Mouse (Mus musculus) induced T-regulatory cell, adult 2 months (primary cell): Measurements from ENCODE around the gene Cdk2ap1.
"Not testable (repeated sequence)": the region's sequence is repeated elsewhere in the genome, so short reads cannot be mapped to it uniquely, and the experiment has no call there.

Experiments used
- DNase-seq: peaks from one replicate; pipeline ENCODE4 v3.0.0-alpha.2; 2012; ENCODE audit warnings: low read depth

Cdk2ap1 gene

GRCm38 (mm10) chr5:124351604-124352003 is 11.3 kb downstream of the Cdk2ap1 start:
- no peak for DNase-seq

GRCm38 (mm10) chr5:124351111-124351560 is 11.7 kb downstream of the Cdk2ap1 start:
- DNase-seq, result no peak

DNA sequence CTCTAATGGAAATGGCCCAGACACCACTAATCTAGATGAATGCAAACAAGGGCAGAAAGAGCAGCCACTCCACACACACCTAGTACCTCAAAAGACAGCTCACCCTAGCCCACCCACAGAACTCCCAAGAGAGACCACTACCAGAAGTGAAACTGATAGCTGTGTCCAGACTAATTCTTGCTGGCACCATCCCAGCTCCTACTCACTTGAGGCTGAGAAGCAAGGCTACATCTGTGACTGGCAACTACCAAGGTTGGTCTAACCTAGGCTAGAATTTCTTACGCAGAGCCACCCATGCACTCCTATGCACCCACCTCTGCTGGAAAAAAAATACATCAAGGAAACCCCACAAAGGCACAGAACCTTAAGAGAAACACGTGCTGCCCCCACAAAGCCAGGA is 12.5 kb downstream of the Cdk2ap1 start:
- DNase-seq, result no peak

- DNase-seq, result no peak
These were observed 13.7 kb downstream of the Cdk2ap1 start for GRCm38 (mm10) chr5:124349196-124349595.

DNA sequence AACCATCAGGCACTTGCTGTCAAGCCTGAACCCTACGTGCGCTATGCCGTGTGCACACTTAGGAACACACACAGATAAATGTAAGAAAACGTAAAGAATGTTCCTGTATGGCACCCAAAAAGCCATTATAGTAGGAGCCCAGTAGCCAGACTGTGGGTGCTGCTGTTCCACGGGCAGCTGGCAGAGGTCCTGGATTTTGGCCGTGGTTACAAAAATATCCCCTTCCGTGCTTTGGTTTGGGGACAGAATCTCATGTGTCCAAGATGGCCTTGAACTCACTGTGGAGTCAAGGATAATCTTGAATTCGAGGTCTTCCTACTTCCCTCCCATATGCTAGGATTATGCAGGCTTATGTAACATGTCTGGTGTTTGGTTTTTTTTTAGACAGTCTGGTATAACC is 20.0 kb downstream of the Cdk2ap1 start:
- DNase-seq, result no peak

DNA sequence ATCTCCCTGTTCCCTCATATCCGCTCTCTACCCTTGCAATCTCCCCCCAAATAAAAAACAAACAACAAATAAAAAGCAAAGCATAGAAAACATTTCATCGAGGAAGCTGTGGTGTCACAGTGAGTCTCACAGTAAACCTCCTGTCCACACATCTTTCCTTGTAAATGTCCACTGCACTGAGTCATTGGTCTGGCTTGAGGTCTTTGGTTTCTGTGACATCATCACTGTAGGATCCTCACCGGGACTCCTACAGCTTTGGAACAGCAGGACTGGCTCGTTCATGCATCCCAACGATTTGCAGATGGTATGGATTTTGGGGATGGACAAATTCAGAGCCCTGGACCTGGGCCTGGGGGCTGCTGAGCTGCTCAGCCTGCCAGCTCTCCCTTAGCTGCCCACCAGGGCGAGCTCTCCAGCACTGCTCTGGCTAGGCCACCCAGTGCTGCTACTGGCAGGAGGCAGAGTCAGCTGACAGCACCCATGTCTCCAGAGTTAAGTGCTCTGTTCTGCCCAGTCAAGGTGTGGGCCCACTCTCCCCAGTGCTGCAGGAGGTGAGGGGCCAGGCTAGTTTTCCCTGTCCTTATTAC is 21.0 kb downstream of the Cdk2ap1 start:
- not testable (repeated sequence) for DNase-seq

DNA sequence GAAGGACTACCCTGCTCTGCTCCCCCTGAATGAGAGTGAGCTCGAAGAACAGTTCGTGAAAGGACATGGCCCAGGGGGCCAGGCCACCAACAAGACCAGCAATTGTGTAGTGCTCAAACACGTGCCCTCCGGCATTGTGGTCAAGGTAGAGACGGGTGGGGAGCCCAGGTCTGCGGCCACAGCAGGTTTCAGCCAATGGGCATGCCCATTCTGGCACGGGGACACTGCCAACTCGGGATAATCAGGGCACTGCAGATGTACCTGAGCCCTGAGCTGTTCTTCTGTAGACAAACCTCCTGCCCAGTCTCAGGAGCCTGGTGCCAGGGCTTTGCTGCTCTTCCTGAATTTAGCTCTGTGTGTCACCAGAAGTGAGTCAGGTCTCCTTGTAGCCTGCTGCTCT is 24.1 kb downstream of the Cdk2ap1 start:
- no peak for DNase-seq

DNA sequence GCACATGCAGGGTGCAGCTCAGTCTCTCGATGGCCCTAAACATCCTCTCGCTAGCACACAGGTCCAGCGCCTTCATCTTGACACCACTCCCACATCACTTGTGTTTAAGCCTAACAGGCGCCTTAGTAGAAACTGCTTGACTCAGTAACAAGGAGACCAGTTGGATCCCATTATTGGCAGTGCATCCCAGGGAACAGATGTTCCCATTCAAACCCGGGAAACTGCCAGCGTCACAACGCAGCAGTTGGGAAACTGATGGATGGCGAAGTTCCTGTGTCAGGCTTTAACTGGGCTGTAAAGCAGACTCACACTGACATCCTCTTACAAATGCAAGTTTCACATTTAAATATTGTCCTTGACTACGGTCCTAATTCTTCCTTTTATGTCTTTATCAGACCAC is 25.0 kb downstream of the Cdk2ap1 start:
- no peak for DNase-seq

GRCm38 (mm10) chr5:124337103-124337502 is 25.8 kb downstream of the Cdk2ap1 start:
- no peak for DNase-seq

DNA sequence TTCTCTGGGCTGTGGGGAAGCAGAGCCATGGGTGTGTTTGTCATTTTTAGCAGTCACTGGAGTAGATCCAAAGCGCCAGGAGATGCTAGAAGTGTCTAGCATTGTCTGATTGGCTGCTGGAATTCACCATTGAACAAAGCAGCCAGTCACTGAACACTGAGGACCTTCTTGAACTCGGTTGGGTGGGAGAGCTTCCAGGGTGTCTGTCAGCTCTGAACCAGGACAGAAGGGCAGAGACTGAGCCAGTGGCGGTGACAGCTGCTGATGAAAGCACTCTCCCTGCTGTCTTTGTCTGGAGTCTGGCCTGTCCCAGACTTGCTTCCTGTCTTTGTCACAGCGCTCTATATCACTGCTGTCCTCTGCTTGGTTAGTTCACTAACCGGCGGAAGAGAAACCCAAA is 28.5 kb downstream of the Cdk2ap1 start:
- no peak for DNase-seq

GRCm38 (mm10) chr5:124330086-124330485 is 32.8 kb downstream of the Cdk2ap1 start:
- peak; percentile 29 for DNase-seq

- peak; percentile 100 for DNase-seq
These were observed 35.1 kb downstream of the Cdk2ap1 start, which contains the start of the genes Mphosph9 and 2810006K23Rik for GRCm38 (mm10) chr5:124327510-124328364. TSS of gene Mphosph9 (minus strand) at chr5:124327972. TSS of gene 2810006K23Rik (plus strand) at chr5:124328089.

- no peak for DNase-seq
These were observed 36.1 kb downstream of the Cdk2ap1 start for GRCm38 (mm10) chr5:124326829-124327228.

- no peak for DNase-seq
These were observed 45.2 kb downstream of the Cdk2ap1 start for GRCm38 (mm10) chr5:124317648-124318047.

- no peak for DNase-seq
These were observed 46.9 kb downstream of the Cdk2ap1 start for GRCm38 (mm10) chr5:124315941-124316340.

DNA sequence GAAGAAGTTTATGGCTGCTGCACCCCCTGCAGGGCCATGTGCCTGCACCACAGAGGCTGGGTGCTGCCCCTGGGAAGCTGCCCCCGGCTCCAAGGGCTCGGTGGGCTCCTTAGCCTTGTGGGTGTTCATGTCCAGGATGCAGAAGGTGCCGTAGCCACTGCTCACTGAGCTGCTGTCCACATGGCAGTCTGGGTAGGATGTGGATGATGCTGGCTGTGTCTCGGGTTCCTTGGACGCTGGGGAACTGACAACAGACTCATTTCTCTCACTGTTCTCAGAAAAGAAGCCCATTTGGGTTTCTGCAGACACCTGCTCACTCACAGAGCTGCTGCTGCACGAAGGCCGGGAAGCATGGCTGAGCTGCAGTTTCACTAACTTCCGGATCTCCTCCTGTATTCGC is 47.4 kb downstream of the Cdk2ap1 start:
- DNase-seq, result no peak

DNA sequence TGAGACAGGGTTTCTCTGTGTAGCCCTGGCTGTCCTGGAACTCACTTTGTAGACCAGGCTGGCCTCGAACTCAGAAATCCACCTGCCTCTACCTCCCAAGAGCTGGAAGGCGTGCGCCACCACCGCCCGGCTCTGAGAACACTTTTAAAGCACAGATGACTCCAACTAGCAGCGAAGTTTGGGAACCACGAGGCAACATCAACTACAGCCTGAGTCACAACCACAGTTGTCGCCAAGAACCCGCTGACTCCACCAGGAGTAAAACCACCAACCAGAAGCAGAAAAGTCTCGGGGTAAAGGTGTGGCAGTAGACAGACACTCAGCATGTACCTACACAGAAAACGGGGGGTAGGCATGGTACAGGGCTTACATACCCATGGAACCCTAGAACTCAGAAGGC is 52.8 kb downstream of the Cdk2ap1 start:
- DNase-seq, result no peak

DNA sequence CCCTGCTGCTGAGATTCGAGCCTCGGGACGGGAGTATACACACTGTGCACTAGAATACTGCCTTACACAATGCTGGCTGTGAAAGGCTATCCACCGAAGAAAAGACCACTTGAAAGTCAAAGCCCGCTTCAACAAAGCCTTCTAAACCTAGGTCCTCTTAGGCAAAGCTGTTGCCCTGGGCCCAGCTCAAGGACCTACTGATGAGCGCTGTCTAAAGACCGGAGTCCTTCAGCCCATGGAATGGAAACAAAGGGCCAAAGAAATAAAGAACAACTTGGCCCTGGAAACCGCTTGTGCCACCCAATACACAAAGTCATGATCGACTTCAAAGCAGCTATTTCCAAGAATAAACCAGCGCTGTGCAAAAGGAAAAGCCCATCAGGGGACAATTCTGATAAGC is 53.7 kb downstream of the Cdk2ap1 start:
- no peak for DNase-seq

DNA sequence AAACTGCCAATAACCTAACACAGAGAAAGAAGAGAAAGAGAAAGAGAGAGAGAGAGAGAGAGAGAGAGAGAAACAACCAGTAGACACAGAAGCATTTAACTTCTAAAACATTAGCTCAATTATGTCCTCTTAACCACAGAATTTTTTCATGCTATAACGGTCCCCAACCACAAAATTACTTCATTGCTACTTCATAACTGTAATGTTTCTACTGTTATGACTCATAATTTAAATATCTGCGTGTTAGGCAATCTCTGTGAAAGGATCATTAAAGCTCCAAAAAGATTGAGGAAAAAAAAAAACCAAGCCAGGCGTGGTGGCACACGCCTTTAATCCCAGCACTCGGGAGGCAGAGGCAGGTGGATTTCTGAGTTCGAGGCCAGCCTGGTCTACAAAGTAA is 60.0 kb downstream of the Cdk2ap1 start:
- peak; percentile 74 for DNase-seq

DNA sequence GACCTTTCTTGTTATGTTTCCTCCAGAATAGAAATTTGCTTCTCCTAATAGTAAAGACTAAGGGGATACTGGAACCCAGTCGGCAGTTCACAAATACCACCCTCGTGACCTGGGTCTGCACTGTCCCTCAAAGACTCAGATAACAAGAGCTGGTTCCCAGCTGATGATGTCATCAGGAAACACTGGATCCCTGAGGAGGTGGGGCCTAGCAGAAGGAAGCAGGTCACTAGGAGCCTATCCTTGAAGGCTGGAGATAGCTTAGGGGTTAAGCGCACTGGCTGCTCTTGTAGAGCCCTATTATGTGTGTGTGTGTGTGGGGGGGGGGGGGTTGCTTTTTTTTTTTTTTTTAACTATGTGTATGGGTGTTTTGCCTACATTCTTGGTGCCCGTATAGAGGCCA is 62.8 kb downstream of the Cdk2ap1 start:
- no peak for DNase-seq

- peak; percentile 68 for DNase-seq
These were observed 63.6 kb downstream of the Cdk2ap1 start for GRCm38 (mm10) chr5:124299307-124299706.

GRCm38 (mm10) chr5:124296475-124296874 is 66.4 kb downstream of the Cdk2ap1 start:
- no peak for DNase-seq
